Mouse (Mus musculus) megakaryocyte, embryonic 14.5 days (primary cell): ENCODE measurements around the gene Tgif1.

Experiments used
- FLI1 ChIP-seq: IDR thresholded peaks from 2 replicates; pipeline ENCODE4 v1.6.1; 2012; ENCODE audit warnings: low read length, inconsistent platforms, mixed read lengths
- GATA1 ChIP-seq: IDR thresholded peaks from 3 replicates; pipeline ENCODE4 v1.6.1; 2012; ENCODE audit warnings: mixed read lengths, low read length, inconsistent platforms, borderline replicate concordance

- TF ChIP-seq GATA1 (no peak), FLI1 (no peak)
Observed at GRCm38 (mm10) chr17:70829943-70830715, 23.2 kb downstream of the Tgif1 start.
